Mouse (Mus musculus): ENCODE measurements around the gene Rbpjl. TPM values are rescaled to one million over a fixed set of nuclear protein-coding genes. Genes with fewer than 3 reads are reported as not detected.

Rbpjl gene
- not detected for polyA plus RNA-seq (2017; shearing (Covaris generic))

GRCm38 (mm10) chr2:164402906-164403305, at the start of gene Rbpjl:
Rbpjl (plus strand) TSS chr2:164403141.
- peak; percentile 62 for ATAC-seq

- ATAC-seq: no peak
These were observed 49.6 kb upstream of the Rbpjl start for GRCm38 (mm10) chr2:164353356-164353755.

GRCm38 (mm10) chr2:164356177-164356967, 46.6 kb upstream of the Rbpjl start:
- ATAC-seq: no peak

GRCm38 (mm10) chr2:164358373-164358772, 44.6 kb upstream of the Rbpjl start:
- ATAC-seq: no peak

GRCm38 (mm10) chr2:164359031-164359430, 43.9 kb upstream of the Rbpjl start:
- no peak for ATAC-seq

- ATAC-seq: no peak
These were observed 43.3 kb upstream of the Rbpjl start for GRCm38 (mm10) chr2:164359668-164360067.

GRCm38 (mm10) chr2:164360974-164361657, 41.8 kb upstream of the Rbpjl start:
- no peak for ATAC-seq

- ATAC-seq: no peak
These were observed 36.0 kb upstream of the Rbpjl start for GRCm38 (mm10) chr2:164366947-164367346.

GRCm38 (mm10) chr2:164368620-164369105, 34.3 kb upstream of the Rbpjl start:
- ATAC-seq: no peak

GRCm38 (mm10) chr2:164371371-164371770, 31.6 kb upstream of the Rbpjl start:
- ATAC-seq: no peak

GRCm38 (mm10) chr2:164372408-164373053, 30.4 kb upstream of the Rbpjl start:
- no peak for ATAC-seq

- ATAC-seq: no peak
These were observed 29.8 kb upstream of the Rbpjl start for GRCm38 (mm10) chr2:164373187-164373586.

- ATAC-seq: no peak
These were observed 25.2 kb upstream of the Rbpjl start for GRCm38 (mm10) chr2:164377478-164378426.

GRCm38 (mm10) chr2:164381726-164382125, 21.2 kb upstream of the Rbpjl start:
- no peak for ATAC-seq

GRCm38 (mm10) chr2:164382971-164383370, 20.0 kb upstream of the Rbpjl start:
- ATAC-seq: no peak

GRCm38 (mm10) chr2:164383656-164384399, 19.1 kb upstream of the Rbpjl start:
- no peak for ATAC-seq

- ATAC-seq: no peak
These were observed 16.8 kb upstream of the Rbpjl start for GRCm38 (mm10) chr2:164385927-164386763.

GRCm38 (mm10) chr2:164386953-164387352, 16.0 kb upstream of the Rbpjl start:
- peak; percentile 65 for ATAC-seq

- ATAC-seq: no peak
These were observed 13.9 kb upstream of the Rbpjl start, which contains the start of gene Slpi for GRCm38 (mm10) chr2:164389020-164389419. Slpi (minus strand) TSS chr2:164389095.

- ATAC-seq: peak; percentile 81
These were observed 13.4 kb upstream of the Rbpjl start for GRCm38 (mm10) chr2:164389499-164389898.
